Mouse (Mus musculus): ENCODE measurements around the gene Sypl. TPM values are rescaled to one million over a fixed set of nuclear protein-coding genes. Genes with fewer than 3 reads are reported as not detected.
"Not testable (repeated sequence)": the region's sequence is repeated elsewhere in the genome, so short reads cannot be mapped to it uniquely, and the experiment has no call there.

Gene Sypl
- total RNA-seq, 2 experiments from 2014 or later = 87.4 to 88.3 TPM

DNA sequence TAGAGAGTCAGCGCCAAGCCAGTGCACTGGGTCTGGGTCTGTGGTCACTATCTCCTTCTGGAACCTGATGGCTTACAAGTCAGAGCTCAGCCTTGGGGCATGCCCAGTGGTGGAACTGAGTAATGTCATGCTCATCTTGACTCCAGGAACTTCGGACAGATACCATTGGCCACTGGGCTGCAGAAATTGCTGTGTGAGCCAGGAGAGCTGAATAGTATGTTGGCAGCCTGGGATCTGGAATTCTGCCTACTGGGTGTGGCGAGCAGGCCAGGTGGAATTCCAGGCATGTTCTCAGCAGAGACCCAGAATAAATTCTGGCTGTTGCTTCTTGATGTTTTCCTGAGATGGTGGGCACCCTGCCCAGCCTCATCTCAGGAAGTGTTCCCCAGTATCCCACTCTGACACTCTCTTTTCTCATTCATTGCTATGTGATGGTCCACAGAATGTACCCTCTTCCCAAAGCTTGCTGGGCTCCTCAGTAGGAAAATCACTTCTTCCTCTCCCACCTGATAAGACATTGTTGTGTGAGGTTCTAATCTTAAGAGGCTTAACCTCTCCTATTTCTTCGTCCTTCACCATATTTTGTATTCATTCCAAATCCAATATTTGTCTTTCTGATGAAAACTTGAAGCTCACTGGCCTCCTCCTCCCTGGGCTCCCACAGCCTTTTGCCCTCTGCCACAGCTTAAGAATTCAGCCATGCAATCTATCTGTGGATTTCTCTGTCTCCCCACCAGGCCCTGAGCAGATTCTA, 41.6 kb downstream of the Sypl start:
- DNase-seq = peak; percentile 40 to 66
- intact Hi-C loops (cut with DNase I) = no loop called here

DNA sequence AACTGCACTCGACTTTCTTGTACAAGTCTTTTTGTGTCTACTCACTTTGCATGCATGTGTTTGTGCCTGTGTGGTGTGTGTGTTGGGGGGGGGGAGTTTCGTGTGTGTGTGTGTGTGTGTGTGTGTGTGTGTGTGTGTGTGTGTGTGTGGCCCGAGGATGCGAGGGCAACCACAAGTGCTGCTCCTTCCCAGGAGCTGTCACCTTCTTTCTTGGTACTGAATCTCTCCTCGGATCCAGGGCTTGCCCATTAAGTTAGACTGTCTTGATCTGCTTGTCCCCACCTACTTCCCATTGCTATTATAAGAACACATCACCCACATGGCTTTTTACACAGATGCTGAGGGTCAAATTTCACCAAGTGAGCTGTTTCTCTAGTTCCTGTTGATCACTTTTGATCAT, 45.1 kb downstream of the Sypl start:
- intact Hi-C loops (cut with DNase I) = no loop called here
- DNase-seq = no peak

GRCm38 (mm10) chr12:32999778-33000177, 46.1 kb downstream of the Sypl start:
- intact Hi-C loops (cut with DNase I); DNase-seq: not testable (repeated sequence)

DNA sequence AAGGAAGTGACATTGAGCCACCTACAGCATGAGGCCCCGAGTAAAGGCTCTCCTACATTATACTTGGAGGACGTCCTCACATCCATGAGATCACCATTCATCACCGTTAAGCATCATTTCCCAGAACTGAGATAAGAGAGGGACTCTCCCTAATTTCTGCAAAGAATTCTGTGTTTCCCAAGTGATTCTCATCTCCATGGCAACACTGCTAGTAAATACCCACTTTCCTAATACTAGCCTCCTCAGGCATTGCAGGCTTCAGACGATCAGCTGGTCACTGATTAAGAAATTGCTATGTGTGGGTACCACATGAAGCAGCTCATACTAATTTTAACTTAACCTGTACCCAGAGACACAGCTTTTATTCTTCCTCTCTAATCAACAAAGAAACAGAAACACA, 46.7 kb downstream of the Sypl start:
- intact Hi-C loops (cut with DNase I) = no loop called here
- DNase-seq = no peak

DNA sequence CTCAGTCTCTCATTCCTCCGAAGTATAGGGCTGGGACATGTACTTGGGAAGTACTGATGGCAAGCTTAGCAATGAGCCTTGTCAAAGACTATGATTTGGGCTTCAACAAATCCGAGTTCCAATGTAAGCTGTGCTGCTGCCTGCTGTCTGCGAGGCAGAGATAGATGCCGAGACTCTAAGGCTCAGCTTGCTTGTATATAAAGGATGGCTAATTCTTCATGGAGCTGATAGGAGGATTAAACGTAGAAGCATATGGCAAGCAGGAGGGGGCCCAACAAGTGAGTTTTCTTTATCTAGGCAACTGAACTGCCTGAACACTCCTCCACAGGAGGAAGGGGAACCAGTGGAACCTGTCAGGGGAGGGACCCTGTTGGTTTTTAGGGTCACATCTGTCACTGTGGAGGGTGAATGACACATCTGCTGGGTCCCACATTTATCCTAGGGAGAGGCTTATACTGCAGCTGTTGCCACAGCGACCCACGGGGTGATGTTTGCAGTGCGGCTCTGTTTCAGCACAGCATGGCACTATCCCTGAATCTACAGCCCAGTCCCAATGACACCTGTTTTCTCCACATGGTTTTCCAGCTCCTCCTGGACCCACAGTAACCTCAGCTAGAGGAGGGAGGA, 49.8 kb downstream of the Sypl start:
- intact Hi-C loops (cut with DNase I) = no loop called here
- no peak for DNase-seq

DNA sequence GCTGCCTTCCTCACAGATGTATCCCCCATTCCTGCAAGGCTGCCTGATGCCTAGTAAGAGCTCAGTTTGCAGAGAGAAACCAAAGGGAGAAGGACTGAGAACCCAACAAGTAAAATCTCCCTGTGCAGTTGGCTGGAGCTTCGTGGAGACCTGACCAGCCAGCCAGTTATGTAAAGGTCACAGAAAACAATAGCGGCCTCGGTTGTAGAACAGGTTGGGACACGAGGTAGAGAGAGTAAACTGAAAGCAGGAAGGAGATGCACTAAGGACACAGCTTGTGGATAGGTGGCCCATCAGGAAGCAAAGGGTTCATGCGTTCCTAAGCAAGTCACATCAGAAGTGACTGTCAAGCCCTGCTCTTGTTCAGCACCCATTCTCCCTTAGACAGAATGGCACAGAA, 52.2 kb downstream of the Sypl start:
- intact Hi-C loops (cut with DNase I) = loop anchor here (5.0 kb wide), 1 partner anchor 54 kb away; the partner anchor contains the start of gene Sypl
- no peak for DNase-seq

GRCm38 (mm10) chr12:33007176-33007575, 53.5 kb downstream of the Sypl start:
- no peak for DNase-seq
- intact Hi-C loops (cut with DNase I) = loop anchor here (5.0 kb wide), 1 partner anchor 55 kb away; the partner anchor contains the start of gene Sypl

DNA sequence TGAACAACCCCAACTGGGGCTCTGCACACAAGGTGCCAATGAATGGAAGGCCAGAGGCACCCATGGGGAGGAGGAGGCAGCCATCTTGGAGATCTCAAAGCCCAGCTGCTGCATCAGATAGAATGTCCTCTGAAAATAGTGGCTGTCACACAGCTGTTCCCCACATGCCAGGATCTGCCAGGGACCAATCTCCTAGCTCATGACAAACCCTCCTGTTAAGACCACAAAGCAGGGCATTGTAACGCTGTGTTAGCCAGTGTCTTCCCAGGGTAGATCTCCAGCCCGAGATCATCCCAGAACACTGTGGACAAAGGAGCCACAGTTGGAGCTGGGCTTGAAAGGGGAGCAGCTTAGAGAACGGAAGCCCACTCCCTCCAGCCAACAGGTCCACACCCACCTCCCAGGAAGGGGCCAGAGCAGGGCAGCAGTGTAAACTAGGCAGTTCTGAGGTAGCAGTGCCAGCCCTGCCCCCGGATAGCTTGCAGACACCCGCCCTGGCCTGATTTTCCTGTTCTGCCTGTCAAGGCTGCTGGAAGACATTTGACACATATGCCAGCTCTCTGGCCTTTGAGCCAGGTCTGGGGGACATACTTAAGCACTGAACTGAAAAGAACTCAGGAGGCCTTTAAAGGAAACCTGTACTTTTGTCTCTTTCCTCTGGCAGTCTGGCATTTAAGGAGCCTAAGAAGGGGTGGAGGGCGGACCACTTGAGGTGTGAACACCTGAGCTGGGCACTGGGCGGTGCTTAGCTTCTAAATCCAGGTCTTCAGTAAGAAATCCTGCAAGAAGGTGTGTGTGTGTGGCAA, 54.8 kb downstream of the Sypl start:
- no peak for DNase-seq
- intact Hi-C loops (cut with DNase I) = loop anchor here (5.0 kb wide), 1 partner anchor 56 kb away; the partner anchor contains the start of gene Sypl

- intact Hi-C loops (cut with DNase I) = loop anchor here (5.0 kb wide), 1 partner anchor 57 kb away; the partner anchor contains the start of gene Sypl
- DNase-seq = no peak
These were observed 55.7 kb downstream of the Sypl start for GRCm38 (mm10) chr12:33009206-33009966.

- intact Hi-C loops (cut with DNase I) = loop anchor here (1.0 to 10.0 kb wide), 2 partner anchors 90 to 375 kb away; no protein-coding TSS in a partner anchor
These were observed 56.3 kb downstream of the Sypl start for GRCm38 (mm10) chr12:33010026-33010425.

GRCm38 (mm10) chr12:33014050-33014796, 60.5 kb downstream of the Sypl start:
- intact Hi-C loops (cut with DNase I) = loop anchor here (10.0 kb wide), 1 partner anchor 379 kb away; no protein-coding TSS in a partner anchor
- no peak for DNase-seq

More at GRCm38 (mm10) chr12:33010026-33010425, 56.3 kb downstream of the Sypl start:
- peak; percentile 51 to 67 for DNase-seq

GRCm38 (mm10) chr12:33015103-33015502, 61.4 kb downstream of the Sypl start:
- intact Hi-C loops (cut with DNase I) = loop anchor here (10.0 kb wide), 1 partner anchor 380 kb away; no protein-coding TSS in a partner anchor

DNA sequence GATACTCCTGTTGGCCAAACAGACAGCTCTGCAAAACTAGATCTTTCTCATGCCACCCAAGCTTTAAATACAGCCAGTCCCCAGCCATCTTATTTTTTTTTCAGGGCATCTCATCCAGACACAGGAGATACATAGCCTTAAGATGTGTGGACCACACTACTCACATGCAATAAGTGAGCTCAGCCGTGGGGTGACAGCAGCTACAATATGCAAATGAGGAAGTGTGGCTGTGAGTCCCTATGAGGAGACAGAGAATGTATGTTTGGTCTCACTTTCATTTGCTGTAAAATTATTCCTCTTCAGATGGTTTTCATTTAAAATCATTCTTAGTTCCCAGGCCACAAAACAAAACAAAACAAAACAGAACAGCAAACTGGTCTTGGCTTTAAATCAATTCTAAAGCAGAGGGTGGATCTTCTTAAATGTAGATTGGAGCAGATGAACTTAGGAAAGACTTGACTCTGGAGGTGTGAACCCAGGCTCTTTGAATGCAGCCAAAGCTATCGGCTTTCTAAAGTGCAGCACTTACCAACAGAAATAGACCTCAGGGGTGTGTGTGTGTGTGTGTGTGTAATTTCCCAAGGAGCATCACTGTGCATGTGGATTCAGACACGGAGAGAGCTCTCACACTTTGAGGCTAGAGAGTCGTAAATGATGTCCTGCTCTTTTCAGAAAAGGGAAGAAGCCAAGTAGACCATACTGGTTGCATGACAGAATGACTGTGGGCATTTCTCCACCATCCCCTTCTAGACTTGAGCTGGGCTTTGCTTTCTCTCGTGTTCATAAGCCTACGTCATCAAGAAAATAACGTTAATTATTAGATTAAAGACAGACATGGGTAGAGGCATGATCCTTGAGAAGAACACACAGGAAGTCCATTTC, 63.4 kb downstream of the Sypl start:
- no peak for DNase-seq
- intact Hi-C loops (cut with DNase I) = loop anchor here (10.0 kb wide), 1 partner anchor 382 kb away; no protein-coding TSS in a partner anchor

More at GRCm38 (mm10) chr12:33015103-33015502, 61.4 kb downstream of the Sypl start:
- DNase-seq = no peak

- intact Hi-C loops (cut with DNase I) = loop anchor here (10.0 kb wide), 1 partner anchor 384 kb away; no protein-coding TSS in a partner anchor
- no peak for DNase-seq
These were observed 64.9 kb downstream of the Sypl start for GRCm38 (mm10) chr12:33018601-33019000.

DNA sequence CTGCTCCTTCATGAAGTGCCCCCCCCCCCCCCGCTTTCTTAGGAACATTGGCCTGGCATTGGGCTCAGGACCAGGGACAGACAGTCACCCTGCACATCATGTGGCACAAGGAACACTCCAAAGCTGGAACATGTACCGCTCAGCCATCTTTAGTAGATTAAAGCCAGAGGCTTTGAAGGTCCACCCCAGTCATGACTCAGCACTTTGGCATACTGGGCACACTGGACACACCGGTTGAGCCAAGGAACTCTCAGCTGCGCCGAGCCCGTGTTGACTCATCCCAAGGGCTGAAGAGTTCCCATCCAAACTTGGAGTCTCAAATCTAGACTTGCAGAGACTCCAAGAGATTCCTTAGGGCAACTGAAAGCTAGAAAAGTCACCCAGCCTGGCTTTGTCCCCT, 66.3 kb downstream of the Sypl start:
- DNase-seq = peak; percentile 35 to 54
- intact Hi-C loops (cut with DNase I) = no loop called here

DNA sequence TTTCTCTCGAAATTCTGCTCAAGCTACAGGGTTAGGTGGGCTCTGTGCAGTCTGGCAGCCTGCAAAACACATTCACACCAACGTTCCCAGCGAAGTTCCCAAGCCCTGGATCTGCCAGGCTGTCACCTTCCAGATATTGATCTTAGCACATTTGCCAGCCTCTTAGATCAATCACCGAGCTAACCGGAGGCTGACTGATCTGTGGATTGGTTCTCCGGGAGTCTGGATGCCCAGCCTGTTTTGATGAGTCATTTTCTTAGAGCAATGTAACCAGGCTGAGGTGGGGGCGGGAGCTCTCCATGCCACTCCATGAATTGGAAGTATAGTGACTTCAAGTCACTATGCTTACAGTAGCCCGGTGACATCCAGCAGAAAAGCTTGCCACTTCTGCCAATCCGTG, 67.4 kb downstream of the Sypl start:
- intact Hi-C loops (cut with DNase I) = no loop called here

DNA sequence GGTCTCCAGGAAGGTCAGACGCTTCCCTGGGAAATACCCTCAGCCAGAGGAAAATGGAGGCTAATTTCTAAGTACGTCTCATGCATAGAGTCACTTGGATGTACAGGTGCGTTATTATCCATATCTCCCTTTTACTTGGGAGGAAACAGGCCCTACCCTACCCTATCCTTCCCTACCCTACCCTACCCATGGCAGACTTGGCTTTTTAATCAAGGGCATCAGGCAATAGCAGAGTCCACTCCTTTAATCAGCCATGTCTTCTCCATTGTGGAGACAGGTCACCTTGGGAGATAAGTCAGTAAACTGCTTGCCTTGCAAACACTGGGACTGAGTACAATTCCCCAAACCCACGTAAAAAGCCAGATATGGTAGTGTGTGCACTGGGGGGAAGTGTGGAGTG, 68.1 kb downstream of the Sypl start:
- DNase-seq = no peak
- intact Hi-C loops (cut with DNase I) = no loop called here

More for the DNA sequence above, 67.4 kb downstream of the Sypl start:
- DNase-seq = no peak

- intact Hi-C loops (cut with DNase I) = no loop called here
- no peak for DNase-seq
These were observed 70.8 kb downstream of the Sypl start for GRCm38 (mm10) chr12:33024524-33024923.

Measured in heart, postnatal 14 days (tissue).